Mouse (Mus musculus) hindbrain, embryonic 12.5 days (tissue): ENCODE measurements around the gene Hnrnpab. TPM values are rescaled to one million over a fixed set of nuclear protein-coding genes. Genes with fewer than 3 reads are reported as not detected.

ENCODE experiments used
- ATAC-seq: fragments of 200-750 bp; cut with Nextera tagmentation; 2 replicates; pipeline ENCODE4 v1.8.0; 2017; ENCODE audit warnings: moderate TSS enrichment; ENCODE audit not compliant: low FRiP score
- H3K27ac ChIP-seq: fragments of 300-500 bp; sonication (generic); 2 replicates; pipeline ENCODE4 v1.5.1; 2016; ENCODE audit warnings: mild to moderate bottlenecking
- H3K27me3 ChIP-seq: fragments of 300-500 bp; sonication (generic); 2 replicates; pipeline ENCODE4 v1.6.1; 2016; ENCODE audit warnings: mild to moderate bottlenecking
- H3K36me3 ChIP-seq: fragments of 300-500 bp; sonication (generic); 2 replicates; pipeline ENCODE4 v1.6.1; 2016; ENCODE audit warnings: mild to moderate bottlenecking
- H3K4me1 ChIP-seq: fragments of 300-500 bp; sonication (generic); 2 replicates; pipeline ENCODE4 v1.6.1; 2016
- H3K4me2 ChIP-seq: fragments of 300-500 bp; sonication (generic); replicated peaks from 2 replicates; pipeline ENCODE4 v1.6.1; 2016; ENCODE audit warnings: mild to moderate bottlenecking
- H3K4me3 ChIP-seq: fragments of 300-500 bp; sonication (generic); 2 replicates; pipeline ENCODE4 v1.5.1; 2016; ENCODE audit warnings: mild to moderate bottlenecking
- H3K9ac ChIP-seq: fragments of 300-500 bp; sonication (generic); 2 replicates; pipeline ENCODE4 v1.6.1; 2016; ENCODE audit warnings: mild to moderate bottlenecking, moderate library complexity
- H3K9me3 ChIP-seq: fragments of 300-500 bp; sonication (generic); replicated peaks from 2 replicates; pipeline ENCODE4 v1.6.1; 2016; ENCODE audit warnings: mild to moderate bottlenecking
- WGBS: fragments of 180-500 bp; shearing (Covaris S2); methylation state at CpG from one replicate; pipeline ENCODE4 v1.1.7; 2016; 5-methylcytosine and 5-hydroxymethylcytosine counted together
- polyA plus RNA-seq: library from polyadenylated mRNA; unstranded; fragments of >200 nt; fragmentation: Nextera tagmentation; extraction: Ambion mirVana; gene quantifications from 2 replicates; pipeline ENCODE4 v1.2.1, GENCODE M21; 2016

Gene Hnrnpab
- polyA plus RNA-seq, 1 experiment from 2014 or later: 723 TPM

- Histone ChIP-seq H3K27me3 (no peaks in the 10 kb centered on the region), H3K9ac (no peak overlapping the region), H3K4me1 (no peaks in the 10 kb centered on the region), H3K4me3 (no peak overlapping the region), H3K36me3 (peaks cover 98% of the 10 kb centered on the region), H3K27ac (no peak overlapping the region), H3K4me2 (no peak overlapping the region), H3K9me3 (no peaks in the 10 kb centered on the region)
- no peak for ATAC-seq
- WGBS: 92% methylated on average over 6 of the region's 6 CpGs
Measured at GRCm38 (mm10) chr11:51593849-51594248, 12.8 kb downstream of the Hnrnpab start.

DNA sequence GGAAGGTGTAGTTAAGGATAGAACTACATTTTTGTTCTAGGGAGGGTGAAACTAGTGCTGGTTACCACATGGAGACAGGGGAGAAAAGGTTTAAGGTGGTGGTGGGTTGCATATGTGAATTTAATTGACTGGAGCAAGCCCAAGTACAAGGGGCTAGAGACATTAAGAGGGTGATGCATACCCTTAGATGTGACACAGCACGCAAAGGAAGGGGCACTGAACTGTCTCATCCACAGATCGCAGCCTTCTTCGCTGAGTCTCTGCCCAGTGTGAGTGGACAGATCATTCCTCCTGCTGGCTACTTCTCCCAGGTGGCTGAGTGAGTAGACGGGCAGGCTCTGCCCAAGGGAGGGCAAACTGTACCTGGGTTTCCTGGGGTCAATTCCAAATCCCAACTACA, 13.3 kb downstream of the Hnrnpab start:
- H3K9me3 ChIP-seq: no peaks in the 10 kb centered on the region
- no peak overlapping the region for H3K9ac ChIP-seq
- peaks cover 98% of the 10 kb centered on the region for H3K36me3 ChIP-seq
- ATAC-seq: no peak
- H3K4me1 ChIP-seq: no peaks in the 10 kb centered on the region
- 86% methylated on average over 4 of the region's 4 CpGs for WGBS
- H3K27ac ChIP-seq: no peak overlapping the region
- no peaks in the 10 kb centered on the region for H3K27me3 ChIP-seq
- H3K4me2 ChIP-seq: no peak overlapping the region
- no peak overlapping the region for H3K4me3 ChIP-seq

GRCm38 (mm10) chr11:51591915-51592314, 14.7 kb downstream of the Hnrnpab start:
- H3K4me1 ChIP-seq: no peaks in the 10 kb centered on the region
- no peaks in the 10 kb centered on the region for H3K9me3 ChIP-seq
- H3K4me3 ChIP-seq: no peak overlapping the region
- no peak overlapping the region for H3K27ac ChIP-seq
- WGBS: 93% methylated on average over 7 of the region's 7 CpGs
- H3K36me3 ChIP-seq: peaks cover 98% of the 10 kb centered on the region
- no peaks in the 10 kb centered on the region for H3K27me3 ChIP-seq
- ATAC-seq: no peak
- no peak overlapping the region for H3K9ac ChIP-seq
- H3K4me2 ChIP-seq: no peak overlapping the region

GRCm38 (mm10) chr11:51591168-51591567, 15.5 kb downstream of the Hnrnpab start:
- WGBS: 79% methylated on average over 7 of the region's 7 CpGs

DNA sequence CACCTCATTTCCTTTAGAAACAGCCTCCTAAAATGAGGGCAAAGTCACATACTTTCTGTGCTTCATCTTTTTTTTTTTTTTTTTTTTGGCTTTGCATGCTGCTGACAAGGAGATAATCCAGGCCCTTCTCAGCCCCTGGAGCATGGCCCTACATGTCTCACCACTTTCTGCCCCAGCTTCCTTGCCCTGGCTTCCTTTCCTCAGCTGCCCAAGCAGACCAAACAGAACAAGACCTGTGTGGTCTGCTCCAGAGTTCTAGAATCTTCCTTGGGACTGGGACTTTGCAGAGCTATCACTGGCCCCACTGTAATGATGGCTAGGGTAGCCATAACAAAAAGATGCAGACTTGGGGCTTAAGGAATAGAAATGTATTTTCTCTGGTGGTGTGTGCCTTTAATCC, 16.6 kb downstream of the Hnrnpab start:
- Histone ChIP-seq H3K36me3 (peaks cover 87% of the 10 kb centered on the region), H3K4me2 (no peak overlapping the region), H3K9me3 (no peaks in the 10 kb centered on the region), H3K27me3 (no peaks in the 10 kb centered on the region), H3K4me1 (peaks cover 13% of the 10 kb centered on the region), H3K27ac (no peak overlapping the region), H3K4me3 (no peak overlapping the region), H3K9ac (no peak overlapping the region)
- ATAC-seq: no peak

More at GRCm38 (mm10) chr11:51591168-51591567, 15.5 kb downstream of the Hnrnpab start:
- 0 out of 2 replicates have a peak, but pooled peaks cover 1% of the 10 kb centered on the region for H3K4me1 ChIP-seq
- H3K9me3 ChIP-seq: no peaks in the 10 kb centered on the region
- H3K36me3 ChIP-seq: peaks cover 98% of the 10 kb centered on the region
- no peaks in the 10 kb centered on the region for H3K27me3 ChIP-seq
- H3K4me3 ChIP-seq: no peak overlapping the region
- no peak for ATAC-seq
- no peak overlapping the region for H3K4me2 ChIP-seq
- H3K27ac ChIP-seq: no peak overlapping the region
- no peak overlapping the region for H3K9ac ChIP-seq

DNA sequence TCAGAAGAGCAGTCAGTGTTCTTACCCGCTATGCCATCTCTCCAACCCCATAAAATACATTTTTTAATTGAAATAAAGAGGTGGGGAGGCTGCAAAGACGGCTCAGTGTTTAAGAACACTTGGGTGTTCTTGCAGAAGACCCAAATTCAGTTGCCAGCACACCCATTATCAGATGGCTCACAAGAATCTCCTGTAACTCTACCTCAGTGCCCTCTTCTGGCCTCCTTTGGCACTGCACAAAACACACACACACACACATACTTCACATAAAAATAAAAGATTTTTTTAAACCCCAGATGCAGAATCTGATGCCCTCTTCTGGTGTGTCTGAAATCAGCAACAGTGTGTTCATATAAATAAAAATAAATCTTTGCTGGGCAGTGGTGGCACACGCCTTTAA, 17.8 kb downstream of the Hnrnpab start:
- Histone ChIP-seq H3K27me3 (no peaks in the 10 kb centered on the region), H3K27ac (no peak overlapping the region), H3K4me2 (no peak overlapping the region), H3K36me3 (peaks cover 77% of the 10 kb centered on the region), H3K4me3 (no peak overlapping the region), H3K4me1 (peaks cover 17% of the 10 kb centered on the region), H3K9me3 (no peaks in the 10 kb centered on the region), H3K9ac (no peak overlapping the region)
- WGBS: 98% methylated on average over 3 of the region's 3 CpGs
- ATAC-seq: no peak

DNA sequence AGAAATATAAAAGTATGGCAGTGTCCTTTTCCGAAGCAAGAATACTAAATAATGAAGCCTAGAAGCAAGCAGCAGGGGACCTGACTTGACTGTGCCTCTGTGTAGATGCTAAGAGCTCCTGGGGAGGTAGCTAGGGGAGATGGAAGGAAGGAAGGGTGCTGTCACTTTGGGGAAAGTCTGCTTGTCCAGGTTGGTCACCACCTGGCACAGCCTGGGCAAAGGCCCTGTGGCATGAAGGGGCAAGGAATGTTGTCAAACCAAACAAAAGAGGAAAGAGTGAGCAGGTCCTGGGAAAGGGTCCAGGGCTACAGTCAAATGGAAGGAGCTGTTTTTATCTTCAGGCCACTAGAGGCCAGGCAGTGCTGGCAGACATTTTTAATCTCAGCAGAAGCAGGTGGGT, 19.6 kb downstream of the Hnrnpab start:
- Histone ChIP-seq H3K4me2 (no peak overlapping the region), H3K27me3 (no peaks in the 10 kb centered on the region), H3K4me1 (peaks cover 21% of the 10 kb centered on the region), H3K9ac (no peak overlapping the region), H3K36me3 (peaks cover 59% of the 10 kb centered on the region), H3K27ac (no peak overlapping the region), H3K9me3 (no peaks in the 10 kb centered on the region), H3K4me3 (no peak overlapping the region)
- no peak for ATAC-seq
- 97% methylated on average over 1 of the region's 1 CpGs for WGBS

DNA sequence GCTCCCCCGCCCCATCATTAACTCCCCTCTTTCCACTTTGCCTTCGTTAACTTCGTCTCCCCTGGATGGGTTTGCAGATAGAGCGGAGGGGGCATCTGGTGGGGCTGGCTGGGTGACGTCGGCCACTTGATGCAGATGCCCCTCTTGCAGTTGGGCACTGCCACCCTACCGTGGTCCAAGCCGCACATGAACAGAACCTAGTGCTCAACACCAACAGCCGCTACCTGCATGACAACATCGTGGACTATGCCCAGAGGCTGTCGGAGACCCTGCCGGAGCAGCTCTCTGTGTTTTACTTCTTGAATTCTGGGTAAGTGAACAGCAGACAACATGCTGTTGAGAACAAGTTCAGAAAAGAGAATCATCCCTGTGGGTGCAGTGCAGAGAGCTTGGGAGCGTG, 20.2 kb downstream of the Hnrnpab start:
- WGBS: 91% methylated on average over 13 of the region's 13 CpGs
- Histone ChIP-seq H3K4me1 (peaks cover 21% of the 10 kb centered on the region), H3K4me2 (no peak overlapping the region), H3K36me3 (peaks cover 53% of the 10 kb centered on the region), H3K27ac (no peak overlapping the region), H3K9ac (no peak overlapping the region), H3K4me3 (no peak overlapping the region), H3K27me3 (no peaks in the 10 kb centered on the region), H3K9me3 (no peaks in the 10 kb centered on the region)
- ATAC-seq: no peak

- WGBS: 69% methylated on average over 8 of the region's 8 CpGs
- Histone ChIP-seq H3K9ac (0 out of 2 replicates have a peak overlapping the region, but pooled peaks have one; percentile 81), H3K36me3 (peaks cover 46% of the 10 kb centered on the region), H3K4me2 (peak overlapping the region; percentile 84), H3K4me3 (peak overlapping the region; percentile 58), H3K4me1 (peaks cover 21% of the 10 kb centered on the region), H3K27ac (peak overlapping the region; percentile 90; the same call in 1 of the 2 replicates), H3K27me3 (no peaks in the 10 kb centered on the region), H3K9me3 (no peaks in the 10 kb centered on the region)
- peak; percentile 0; the same call in 1 of the 2 replicates for ATAC-seq
Measured at GRCm38 (mm10) chr11:51585608-51586252, 20.9 kb downstream of the Hnrnpab start.

- peaks cover 35% of the 10 kb centered on the region for H3K36me3 ChIP-seq
Measured at GRCm38 (mm10) chr11:51584431-51585248, 22.0 kb downstream of the Hnrnpab start, which contains the start of gene Phykpl. TSS of gene Phykpl (plus strand) at chr11:51584757.

DNA sequence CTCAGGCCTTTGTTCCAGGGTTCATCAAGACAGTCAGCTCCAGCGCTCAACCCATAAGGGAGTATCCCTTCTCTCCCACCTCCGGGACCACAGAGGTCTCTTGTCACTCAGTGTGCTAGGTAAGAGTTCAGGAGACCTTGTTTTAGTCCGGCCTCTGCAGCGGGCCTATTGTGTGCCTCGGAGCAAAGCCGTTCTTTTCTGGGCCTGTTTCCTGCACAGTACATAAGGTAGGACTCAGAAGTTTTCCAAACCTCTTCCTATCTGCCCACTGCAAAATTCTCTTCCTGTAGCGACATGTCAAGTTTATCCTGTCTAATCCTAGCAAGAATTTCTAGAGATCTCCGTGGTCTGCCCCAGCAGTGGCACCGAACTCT, 22.6 kb downstream of the Hnrnpab start:
- peak overlapping the region; percentile 90 for H3K27ac ChIP-seq
- H3K4me2 ChIP-seq: peak overlapping the region; percentile 84
- no peaks in the 10 kb centered on the region for H3K9me3 ChIP-seq
- H3K4me1 ChIP-seq: peaks cover 21% of the 10 kb centered on the region
- WGBS: 9% methylated on average over 9 of the region's 9 CpGs
- no peaks in the 10 kb centered on the region for H3K27me3 ChIP-seq
- H3K9ac ChIP-seq: peak overlapping the region; percentile 60
- peaks cover 29% of the 10 kb centered on the region for H3K36me3 ChIP-seq
- peak overlapping the region; percentile 58 for H3K4me3 ChIP-seq
- ATAC-seq: no peak; the same call in 1 of the 2 replicates

More at GRCm38 (mm10) chr11:51584431-51585248, 22.0 kb downstream of the Hnrnpab start, which contains the start of gene Phykpl:
- no peaks in the 10 kb centered on the region for H3K27me3 ChIP-seq
- H3K9me3 ChIP-seq: no peaks in the 10 kb centered on the region
- peak within 1 kb of the TSS; percentile 84 for H3K4me2 ChIP-seq
- H3K27ac ChIP-seq: peak within 1 kb of the TSS; percentile 90
- peaks cover 21% of the 10 kb centered on the region for H3K4me1 ChIP-seq
- under 1% methylated on average over 59 of the region's 59 CpGs for WGBS
- ATAC-seq: peak; percentile 93
- H3K9ac ChIP-seq: peak within 1 kb of the TSS; percentile 81
- peak within 1 kb of the TSS; percentile 58 for H3K4me3 ChIP-seq

DNA sequence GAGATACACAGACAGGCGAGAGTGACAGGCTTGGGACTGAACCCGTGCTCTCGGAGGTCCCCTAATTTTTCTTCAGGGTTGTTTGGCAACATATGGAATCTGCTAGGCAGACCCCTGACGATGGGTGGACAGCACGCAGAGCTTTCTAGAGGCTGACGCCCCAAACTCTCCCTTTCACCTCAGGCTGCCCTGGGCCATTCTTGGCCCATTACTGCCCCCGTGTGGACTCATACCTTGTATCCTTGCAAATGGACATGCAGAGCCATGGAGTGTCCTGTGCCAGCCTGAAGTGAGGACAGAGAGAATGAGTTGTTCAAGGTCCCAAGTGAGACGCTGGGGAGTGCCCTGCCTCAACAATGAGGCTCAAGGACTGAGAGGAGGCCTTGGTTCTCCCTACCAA, 23.9 kb downstream of the Hnrnpab start:
- no peak overlapping the region for H3K9ac ChIP-seq
- no peaks in the 10 kb centered on the region for H3K9me3 ChIP-seq
- ATAC-seq: no peak
- peaks cover 21% of the 10 kb centered on the region for H3K4me1 ChIP-seq
- no peaks in the 10 kb centered on the region for H3K27me3 ChIP-seq
- no peak overlapping the region for H3K4me3 ChIP-seq
- 24% methylated on average over 8 of the region's 8 CpGs for WGBS
- H3K27ac ChIP-seq: no peak overlapping the region
- no peak overlapping the region for H3K4me2 ChIP-seq
- H3K36me3 ChIP-seq: peaks cover 16% of the 10 kb centered on the region
